Mouse (Mus musculus) spleen, adult 2 months (tissue): ENCODE results near the gene Alx3.

ENCODE experiments used
- CTCF ChIP-seq: fragments of 200-500 bp; IDR thresholded peaks from 2 replicates; pipeline ENCODE4 v1.5.1; 2011; ENCODE audit warnings: mild to moderate bottlenecking, inconsistent platforms; ENCODE audit not compliant: insufficient read depth, insufficient read length, insufficient replicate concordance; ENCODE audit errors: extremely low read depth
- POLR2A ChIP-seq: fragments of 200-500 bp; IDR thresholded peaks from 2 replicates; pipeline ENCODE4 v1.6.1; 2011; ENCODE audit warnings: low read depth, low read length, inconsistent platforms

DNA sequence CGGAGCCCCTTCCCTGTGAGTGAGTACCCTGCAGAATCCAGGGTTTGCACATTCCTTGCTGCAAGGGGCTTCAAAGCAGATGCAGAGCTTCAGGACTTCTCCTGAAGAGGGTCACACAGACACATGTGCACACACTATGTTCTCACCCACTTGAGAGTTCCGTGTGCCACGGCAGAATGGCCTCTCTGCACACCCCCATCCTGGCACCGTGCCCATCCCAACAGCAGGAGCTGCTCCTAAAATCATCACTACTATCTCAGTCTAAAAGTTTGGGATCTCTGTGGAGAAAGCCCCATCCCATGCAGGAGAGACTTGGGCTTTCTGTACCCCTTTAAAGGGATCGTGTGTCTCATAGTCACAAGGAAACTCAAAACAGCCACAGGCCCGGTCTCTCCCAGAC is 8.3 kb upstream of the Alx3 start:
- TF ChIP-seq CTCF (no peak), POLR2A (no peak)
